Mouse (Mus musculus) left cerebral cortex, adult 2 months (tissue): ENCODE measurements at regions not wholly inside any gene's neighbourhood (a gene's known extent, or its start where the extent isn't known, plus 50 kb on each side); places are given as distances from the start of the nearest gene placed in this dataset.

Source experiments
- DNase-seq, 2 experiments: peaks; one replicate each; pipeline ENCODE4 v3.0.0; 2021 to 2022; ENCODE audit warnings: low spot score in 2 of 2, mixed read lengths in 1 of 2; ENCODE audit errors: extremely low spot score in 1 of 2
- H3K27ac ChIP-seq: fragments of 200-600 bp; 2 replicates; pipeline ENCODE4 v1.8.1; 2022
- H3K4me3 ChIP-seq: fragments of 200-600 bp; 2 replicates; pipeline ENCODE4 v1.8.1; 2022
- CTCF ChIP-seq: fragments of 200-600 bp; IDR thresholded peaks from 2 replicates; pipeline ENCODE4 v1.8.1; 2022; ENCODE audit warnings: antibody characterized with exemption, mild to moderate bottlenecking, moderate library complexity
- intact Hi-C: fragments of 180-260 bp; cut with DNase I; formaldehyde crosslinking; loops from one replicate; pipeline ENCODE4 v1.15.1; 2025

DNA sequence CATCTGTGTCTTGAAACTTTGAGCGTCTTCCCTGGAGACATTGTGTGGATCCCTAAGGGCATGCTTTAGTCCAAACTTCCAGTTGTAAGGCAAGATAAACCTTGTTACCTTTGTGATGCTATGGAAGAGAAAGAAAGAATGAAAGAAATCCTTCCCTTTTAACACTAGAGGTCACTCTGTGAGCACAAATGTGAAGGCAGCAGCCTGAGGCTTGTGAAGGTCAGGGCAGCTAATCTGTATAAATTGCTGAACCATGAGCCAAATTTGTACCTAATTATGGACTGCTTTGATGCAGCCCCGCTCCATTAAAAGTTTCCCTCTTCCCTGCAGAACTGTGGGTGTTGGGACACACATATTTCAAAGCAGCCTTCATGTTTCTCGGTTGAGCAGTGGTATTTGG lies 204.4 kb downstream of the Fam169b start:
- Histone ChIP-seq H3K27ac (no peak overlapping the region), H3K4me3 (no peak overlapping the region)
- DNase-seq: no peak
- peak; percentile 48 for TF ChIP-seq CTCF
- intact Hi-C loops: no loop called here

DNA sequence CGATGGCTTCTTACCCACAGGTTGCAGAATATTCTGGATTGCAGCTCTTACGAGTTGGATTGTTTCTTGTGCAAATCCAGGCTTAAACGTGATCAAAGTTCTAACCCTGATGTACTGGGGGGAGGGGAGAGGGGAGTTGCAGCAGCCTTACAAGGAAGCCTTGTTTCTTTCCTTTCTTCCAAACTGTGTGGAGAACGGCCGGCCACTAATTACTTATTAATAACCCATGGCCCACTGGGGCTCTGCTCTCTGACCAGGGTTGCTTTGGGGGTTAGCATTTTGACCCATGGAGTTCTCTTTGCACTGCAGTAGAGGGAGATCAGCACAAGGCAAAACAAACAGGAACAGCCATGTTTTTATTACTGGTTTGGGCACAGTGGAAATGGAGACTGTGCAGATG lies 199.2 kb downstream of the Fam169b start:
- no peak for DNase-seq
- Histone ChIP-seq H3K27ac (no peak overlapping the region), H3K4me3 (no peak overlapping the region)
- intact Hi-C loops: no loop called here
- TF ChIP-seq CTCF: no peak

DNA sequence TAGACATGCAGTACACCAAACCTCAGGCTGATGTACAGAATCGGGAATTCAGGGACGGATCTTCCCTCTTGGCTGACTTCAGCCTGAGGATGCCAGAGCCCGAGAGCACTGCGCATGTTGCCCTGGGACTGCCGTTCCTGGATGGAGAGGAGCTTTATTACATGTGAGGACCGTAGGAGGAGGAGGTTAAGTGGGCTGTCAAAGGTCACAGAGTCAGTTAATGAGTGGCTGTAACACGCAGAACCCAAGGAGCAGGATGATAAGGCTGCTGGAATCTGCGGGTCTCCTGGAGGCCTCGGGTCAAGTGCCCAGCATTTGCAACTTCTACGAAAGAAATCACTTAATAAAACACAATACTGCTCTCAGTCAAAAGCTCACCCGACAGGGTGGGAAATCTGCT lies 197.3 kb downstream of the Fam169b start:
- no peak for TF ChIP-seq CTCF
- H3K27ac ChIP-seq: no peak overlapping the region
- intact Hi-C loops: no loop called here
- DNase-seq: no peak
- no peak overlapping the region for H3K4me3 ChIP-seq

DNA sequence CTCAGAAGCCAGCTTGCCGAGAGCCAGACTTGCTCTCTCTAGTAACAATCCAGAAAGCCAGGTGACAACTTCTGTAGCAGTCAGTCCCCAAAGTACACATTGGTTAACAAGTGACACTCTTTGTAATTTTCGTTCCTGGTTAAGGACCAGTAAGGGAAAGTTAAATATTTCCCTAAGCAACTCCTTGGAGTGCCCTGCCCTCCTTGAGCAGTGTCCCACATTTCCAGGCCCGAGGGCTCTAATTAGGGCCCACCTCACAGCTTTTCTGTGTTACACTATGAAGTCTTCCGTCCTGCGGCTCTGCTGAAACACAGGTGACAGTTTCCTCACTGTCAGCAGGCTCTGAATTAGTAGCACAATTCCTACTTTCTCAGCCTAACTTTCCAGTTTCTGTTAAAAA lies 194.9 kb downstream of the Fam169b start:
- intact Hi-C loops: no loop called here
- TF ChIP-seq CTCF: no peak
- H3K27ac ChIP-seq: no peak overlapping the region
- no peak for DNase-seq
- no peak overlapping the region for H3K4me3 ChIP-seq

DNA sequence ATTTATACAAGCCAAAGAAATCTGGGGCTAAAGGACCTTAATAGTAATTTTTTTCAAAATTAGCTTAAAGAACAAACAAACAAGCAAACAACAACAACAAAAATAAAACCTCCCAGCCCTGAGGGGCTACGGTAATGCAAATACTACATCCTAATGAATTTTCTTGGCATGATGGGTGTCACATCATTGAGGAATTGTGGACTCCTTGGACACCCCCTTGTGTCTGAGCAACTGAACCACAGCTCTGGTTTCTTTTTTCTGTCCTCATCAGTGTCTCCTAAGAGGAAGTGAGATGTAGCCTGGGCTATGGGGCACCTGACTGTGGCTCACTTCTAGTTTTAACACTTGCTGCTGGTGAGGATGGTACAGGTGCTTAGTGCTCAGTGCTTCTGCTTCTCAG lies 184.2 kb downstream of the Fam169b start:
- no peak for DNase-seq
- H3K4me3 ChIP-seq: no peak overlapping the region
- no peak overlapping the region for H3K27ac ChIP-seq
- intact Hi-C loops: no loop called here
- peak; percentile 25 for TF ChIP-seq CTCF

DNA sequence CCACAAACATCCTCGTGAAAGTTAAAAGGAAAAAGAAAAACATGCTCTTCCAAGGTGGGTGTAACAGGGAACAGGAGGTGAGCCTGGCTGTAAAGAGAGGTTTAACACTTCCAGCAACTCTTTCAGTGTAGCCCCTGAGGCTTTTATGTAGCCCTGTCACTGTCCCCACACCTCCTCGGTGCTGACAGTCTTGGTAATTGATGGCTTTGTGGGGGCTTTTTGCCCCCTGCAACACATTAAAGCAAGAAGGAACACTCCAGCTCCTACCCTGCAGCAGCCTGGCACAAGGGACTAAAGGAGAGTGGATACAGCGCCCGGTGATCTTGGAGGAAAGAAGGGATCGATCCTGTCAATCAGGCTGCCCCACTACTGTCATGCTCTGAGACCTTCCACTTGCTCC lies 181.8 kb downstream of the Fam169b start:
- no peak for TF ChIP-seq CTCF
- intact Hi-C loops: no loop called here
- DNase-seq: no peak
- no peak overlapping the region for H3K4me3 ChIP-seq
- no peak overlapping the region for H3K27ac ChIP-seq

DNA sequence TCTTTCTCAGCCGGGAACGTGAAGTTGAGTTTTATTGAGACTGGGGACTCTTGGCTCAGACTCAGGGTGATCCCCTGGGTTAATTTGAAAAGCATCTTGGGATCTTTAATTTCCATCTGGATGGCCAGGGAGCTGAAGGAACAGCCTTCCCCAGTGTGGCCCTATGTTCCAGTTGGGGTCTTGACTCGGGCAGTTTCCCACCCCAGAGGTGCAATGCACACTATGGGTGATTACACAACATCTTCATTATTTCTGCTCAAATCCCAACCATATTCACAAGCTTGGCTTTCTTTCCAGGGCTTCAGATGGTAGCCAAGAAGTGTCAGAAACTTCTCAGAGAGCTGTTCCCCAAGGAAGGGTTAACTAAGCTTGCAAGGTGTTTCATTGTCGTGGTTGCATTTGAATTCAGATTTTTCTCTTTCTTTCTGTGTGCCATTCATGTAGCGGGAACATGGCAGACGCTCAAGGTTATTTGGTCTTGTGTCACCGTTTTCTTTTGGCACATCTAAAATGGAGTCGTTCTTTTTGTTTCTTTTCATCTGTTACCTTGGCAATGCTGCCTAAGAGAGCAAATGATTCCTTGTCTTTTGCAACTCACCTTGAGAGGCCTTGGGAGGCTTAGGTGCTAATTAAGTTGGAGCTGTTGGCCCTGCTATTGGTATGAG lies 179.5 kb downstream of the Fam169b start:
- intact Hi-C loops: no loop called here
- no peak for DNase-seq
- Histone ChIP-seq H3K4me3 (no peak overlapping the region), H3K27ac (no peak overlapping the region)
- TF ChIP-seq CTCF: no peak

DNA sequence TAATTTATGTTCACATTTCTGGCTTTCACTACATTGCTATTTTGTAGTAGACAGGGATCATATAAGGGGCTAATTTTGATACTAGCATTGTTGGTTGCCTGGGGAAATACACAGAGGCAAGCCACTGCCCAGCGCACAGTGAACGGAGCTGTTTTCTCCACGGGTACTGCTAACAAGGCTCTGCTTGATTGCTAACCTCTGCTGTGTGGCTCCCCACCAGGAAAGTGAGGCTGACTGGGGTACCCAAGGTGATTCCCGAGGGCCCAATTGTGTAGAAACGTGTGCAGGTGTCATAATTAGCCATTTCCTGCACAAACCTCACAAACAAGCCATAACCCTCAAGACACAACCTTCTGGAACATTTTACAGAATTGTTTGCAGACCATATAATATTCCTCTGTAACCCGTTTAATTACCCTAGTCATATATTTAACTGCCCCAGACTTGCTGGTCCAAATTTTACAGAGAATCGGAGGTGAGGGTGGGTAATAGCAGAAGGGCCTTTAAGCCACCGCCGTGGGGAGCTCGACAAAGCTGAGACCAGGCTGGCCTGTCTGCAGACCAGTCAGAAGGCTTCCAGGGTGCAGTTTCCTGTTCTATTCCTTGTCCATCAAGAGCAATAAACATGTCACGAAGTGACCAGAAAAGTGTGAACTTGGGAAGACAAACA lies 170.9 kb downstream of the Fam169b start:
- TF ChIP-seq CTCF: no peak
- intact Hi-C loops: no loop called here
- DNase-seq: no peak
- Histone ChIP-seq H3K4me3 (no peak overlapping the region), H3K27ac (no peak overlapping the region)

DNA sequence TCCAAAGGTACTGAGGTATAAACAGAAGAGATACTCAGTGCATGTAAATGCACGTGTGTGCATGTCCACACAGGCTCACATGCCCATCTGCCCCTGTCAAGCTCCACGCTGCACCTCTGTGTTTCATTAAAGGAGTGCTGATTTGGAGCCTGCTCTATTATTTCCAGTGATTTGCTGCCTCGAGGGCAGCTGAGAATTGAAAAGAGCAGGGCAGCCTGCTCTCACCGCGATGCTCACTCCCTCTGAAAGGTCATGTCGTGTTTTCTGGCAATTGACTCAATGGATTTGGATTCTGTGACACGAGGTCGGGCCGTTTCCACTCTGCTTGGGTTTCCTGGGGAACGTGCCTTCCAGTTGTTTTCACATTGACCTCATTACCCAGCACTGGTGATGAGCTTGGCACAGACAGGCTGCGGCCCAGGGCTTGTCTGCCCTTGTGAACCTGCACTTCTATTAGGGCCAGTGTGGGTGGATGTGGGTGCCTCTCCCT lies 167.1 kb downstream of the Fam169b start:
- intact Hi-C loops: no loop called here
- DNase-seq: no peak
- Histone ChIP-seq H3K4me3 (no peak overlapping the region), H3K27ac (no peak overlapping the region)
- no peak for TF ChIP-seq CTCF

DNA sequence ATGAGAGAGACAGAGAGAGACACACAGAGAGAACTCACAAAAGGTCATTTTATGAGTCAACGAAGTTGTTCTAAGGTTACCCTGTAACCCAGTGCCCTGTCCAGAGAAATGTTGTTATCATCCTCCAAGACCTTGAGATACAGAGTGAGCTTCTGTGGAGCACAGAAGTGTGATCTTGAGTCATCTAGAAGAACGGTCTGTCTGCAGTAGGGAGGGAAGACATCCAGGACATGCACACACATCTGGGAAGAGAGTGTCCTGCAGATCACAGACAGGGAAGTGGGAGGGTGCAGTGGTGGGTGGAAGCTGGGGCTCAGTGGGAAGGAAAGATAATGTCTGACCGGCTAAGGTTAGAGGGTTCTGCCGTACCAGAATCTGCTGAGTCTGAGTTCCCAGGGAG lies 155.3 kb downstream of the Fam169b start:
- TF ChIP-seq CTCF: no peak

DNA sequence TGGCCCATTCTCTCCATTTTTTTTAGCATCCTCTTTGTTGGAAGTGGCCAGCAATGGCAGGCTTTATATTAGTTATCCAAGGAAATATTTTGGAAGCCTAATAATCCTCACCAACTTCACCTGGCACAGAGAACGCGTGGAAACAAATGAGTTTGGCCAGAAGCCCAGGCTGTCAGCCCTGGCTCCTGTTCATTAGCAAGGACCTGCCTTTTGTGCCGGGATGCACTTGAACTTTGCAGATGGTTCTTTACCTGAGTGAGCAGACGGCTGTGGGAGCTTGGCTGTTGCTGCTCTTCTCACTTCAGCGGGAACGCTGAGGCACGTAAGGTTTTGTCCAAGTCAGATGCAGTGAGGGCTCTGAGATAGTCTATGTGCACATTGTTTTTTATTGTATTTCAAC lies 142.3 kb downstream of the Fam169b start:
- TF ChIP-seq CTCF: no peak
- H3K4me3 ChIP-seq: no peak overlapping the region
- H3K27ac ChIP-seq: no peak overlapping the region
- no peak for DNase-seq
- intact Hi-C loops: no loop called here

More for the DNA sequence above, 155.3 kb downstream of the Fam169b start:
- Histone ChIP-seq H3K27ac (no peak overlapping the region), H3K4me3 (no peak overlapping the region)
- no peak for DNase-seq
- intact Hi-C loops: no loop called here

DNA sequence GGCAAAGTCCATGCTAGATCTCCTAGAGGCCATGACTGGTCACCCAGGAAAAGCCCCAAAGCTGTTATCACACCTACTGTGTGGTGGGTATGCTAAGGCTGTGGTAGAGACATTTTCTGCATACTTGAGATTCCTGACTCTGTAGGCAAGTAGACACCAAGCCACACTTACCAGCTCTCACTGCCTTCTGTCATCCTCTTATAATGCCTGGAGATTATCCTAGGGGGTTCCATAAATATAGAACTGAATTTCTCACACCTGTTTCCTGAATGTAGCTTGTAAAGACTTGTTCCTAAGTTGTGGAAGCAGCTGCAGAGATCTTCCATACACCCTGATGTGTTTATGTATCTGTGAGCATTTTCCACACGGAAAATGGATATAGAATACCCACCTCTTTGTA lies 139.1 kb downstream of the Fam169b start:
- Histone ChIP-seq H3K4me3 (no peak overlapping the region), H3K27ac (no peak overlapping the region)
- TF ChIP-seq CTCF: no peak
- intact Hi-C loops: no loop called here
- DNase-seq: no peak
